Mouse (Mus musculus) c-Kit-positive CD71-negative TER-119-negative erythroid progenitor cells, embryonic 14.5 days (primary cell): ENCODE data around the gene Mbtps2.
A peak's percentile ranks its signal among the peaks of the same experiment; 100 is the strongest.

Source experiments
- DNase-seq: peaks from one replicate; pipeline ENCODE4 v3.0.0-alpha.2; 2013; ENCODE audit warnings: low read depth

Gene Mbtps2

GRCm38 (mm10) chrX:157501871-157502270, 96.6 kb downstream of the Mbtps2 start:
- DNase-seq, result no peak

DNA sequence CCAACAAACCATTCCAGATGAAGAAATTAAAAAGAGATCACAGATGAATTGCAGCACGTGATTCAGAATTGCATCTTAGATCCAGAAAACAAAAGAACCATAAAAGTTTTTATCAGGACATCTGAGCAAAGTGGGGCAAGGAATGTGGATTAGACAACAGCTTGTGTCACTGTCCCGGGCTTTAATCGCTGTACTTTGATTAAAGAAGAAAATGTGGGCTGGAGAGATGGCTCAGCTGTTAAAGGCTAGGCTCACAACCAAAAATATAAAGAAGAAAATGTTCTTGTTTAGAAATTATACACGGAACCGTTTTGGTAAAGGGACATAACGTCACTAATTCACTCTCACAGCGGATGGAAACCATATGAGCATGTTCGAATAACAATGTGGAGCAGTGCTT, 98.5 kb downstream of the Mbtps2 start:
- no peak for DNase-seq

DNA sequence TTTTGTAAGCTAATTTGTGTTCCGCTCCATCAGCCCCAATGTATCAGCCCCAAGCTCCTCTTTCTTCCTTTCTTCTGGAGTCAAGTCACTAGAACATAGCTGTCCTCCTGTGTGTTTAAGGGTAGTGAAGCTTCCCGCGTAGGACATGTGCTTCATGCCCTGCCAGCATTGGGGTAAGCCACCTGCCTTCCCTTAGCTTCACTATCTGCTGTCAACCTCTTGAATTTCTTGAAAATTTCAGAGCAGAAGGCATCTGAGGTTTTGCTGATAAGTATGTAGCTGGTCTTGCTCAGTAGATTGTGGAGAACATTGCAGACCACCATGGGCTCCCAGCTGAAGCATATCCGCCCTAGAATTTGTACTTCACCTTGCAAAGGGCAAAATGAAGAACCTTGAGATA, 105.4 kb downstream of the Mbtps2 start:
- no peak for DNase-seq

DNA sequence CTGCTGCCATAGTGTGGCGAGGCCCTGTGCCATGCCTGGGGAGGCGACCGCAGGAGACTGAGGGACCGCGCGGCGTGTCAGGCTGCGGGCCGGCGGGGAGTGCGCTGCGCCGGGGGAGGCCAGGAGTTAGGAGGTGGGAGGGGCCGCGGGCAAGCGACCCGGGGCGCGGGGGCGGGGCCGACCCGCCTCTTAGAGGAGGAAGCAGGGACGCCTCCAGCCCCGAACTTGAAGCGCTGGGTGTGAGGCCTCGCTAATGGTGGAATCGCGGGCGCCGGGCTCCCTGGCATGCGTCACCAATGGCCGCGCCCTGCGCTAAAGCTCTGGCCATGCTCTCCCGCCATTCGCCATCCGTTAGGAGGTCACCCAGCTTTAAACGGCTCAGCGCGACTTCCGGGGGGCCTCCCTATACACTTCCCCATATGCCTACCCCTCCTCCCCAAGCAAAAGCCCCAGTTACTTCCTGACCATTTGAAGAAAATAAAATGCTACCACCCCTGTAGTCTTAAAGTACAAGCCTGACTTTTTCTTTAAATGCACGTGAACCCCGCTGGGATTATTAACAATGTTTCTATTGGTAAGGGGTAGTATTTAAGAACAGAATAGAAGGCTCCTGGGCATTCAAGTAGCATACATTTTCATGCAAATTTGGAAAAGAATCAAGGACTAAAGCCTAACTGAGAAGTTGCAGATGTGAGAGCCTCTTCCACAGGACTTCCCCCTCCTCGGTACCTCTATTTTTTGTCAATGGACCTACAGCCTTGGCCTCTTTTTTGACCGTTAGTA, 106.4 kb downstream of the Mbtps2 start, which contains the start of gene Sms:
Sms (minus strand) TSS at position 344 of the 783 bp plus-strand sequence.
- peak; percentile 40 for DNase-seq

DNA sequence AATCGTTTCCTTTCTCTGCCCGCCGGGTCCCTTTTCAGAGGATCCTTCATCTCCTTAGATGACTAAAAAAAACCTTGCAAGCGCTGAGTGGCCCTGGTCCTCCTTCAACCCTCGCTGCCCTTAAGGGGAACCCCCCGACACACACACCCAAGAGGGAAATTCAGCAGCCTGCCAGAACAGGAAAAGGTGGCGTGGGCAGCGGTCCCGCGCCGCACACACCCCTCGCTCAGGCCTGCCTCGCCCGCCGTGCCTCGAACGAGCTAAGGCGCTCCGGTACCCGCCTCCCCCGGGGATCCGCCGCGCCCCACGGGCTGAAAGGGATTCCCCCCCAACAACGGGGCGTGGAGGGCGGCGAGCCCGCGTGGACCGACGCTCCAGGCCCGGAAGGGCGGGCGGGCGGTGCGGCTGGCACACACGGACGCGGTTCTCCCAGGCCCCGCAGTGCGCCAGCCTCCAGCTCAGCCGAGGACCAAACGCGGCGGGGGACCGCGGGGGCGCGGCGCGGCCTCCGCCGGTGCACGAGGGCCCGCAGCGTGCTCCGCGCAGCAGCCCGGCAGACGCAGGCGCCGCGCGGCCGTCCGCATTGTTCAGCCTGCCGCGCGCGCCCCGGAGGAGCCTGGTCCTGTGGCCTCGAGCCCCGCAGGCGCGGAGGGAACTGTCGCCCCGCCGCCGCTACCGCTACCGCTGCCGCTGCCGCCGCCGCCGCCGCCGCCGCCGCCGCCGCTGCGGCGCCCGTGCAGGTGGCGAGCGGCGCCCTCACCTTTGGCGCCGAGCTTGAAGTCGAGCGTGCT, 107.2 kb downstream of the Mbtps2 start:
- no peak for DNase-seq

DNA sequence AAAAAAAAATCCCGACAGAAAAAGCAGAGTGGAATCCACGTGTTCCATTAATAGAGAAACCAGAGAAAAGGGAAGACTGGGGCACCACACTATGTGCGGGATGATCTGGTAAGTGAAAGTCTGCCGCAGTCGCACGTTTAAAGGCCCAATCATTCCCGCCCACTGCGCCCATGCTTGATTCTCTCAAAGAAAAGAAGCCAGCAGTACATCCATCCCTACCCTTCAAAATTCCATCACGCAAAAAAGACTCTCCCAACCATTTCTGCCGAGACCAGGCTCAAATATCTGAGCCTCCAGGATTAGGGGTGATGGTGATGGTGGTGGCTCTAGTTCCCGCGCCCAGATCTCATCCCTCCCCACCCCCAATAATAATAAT, 107.8 kb downstream of the Mbtps2 start:
- DNase-seq, result no peak

DNA sequence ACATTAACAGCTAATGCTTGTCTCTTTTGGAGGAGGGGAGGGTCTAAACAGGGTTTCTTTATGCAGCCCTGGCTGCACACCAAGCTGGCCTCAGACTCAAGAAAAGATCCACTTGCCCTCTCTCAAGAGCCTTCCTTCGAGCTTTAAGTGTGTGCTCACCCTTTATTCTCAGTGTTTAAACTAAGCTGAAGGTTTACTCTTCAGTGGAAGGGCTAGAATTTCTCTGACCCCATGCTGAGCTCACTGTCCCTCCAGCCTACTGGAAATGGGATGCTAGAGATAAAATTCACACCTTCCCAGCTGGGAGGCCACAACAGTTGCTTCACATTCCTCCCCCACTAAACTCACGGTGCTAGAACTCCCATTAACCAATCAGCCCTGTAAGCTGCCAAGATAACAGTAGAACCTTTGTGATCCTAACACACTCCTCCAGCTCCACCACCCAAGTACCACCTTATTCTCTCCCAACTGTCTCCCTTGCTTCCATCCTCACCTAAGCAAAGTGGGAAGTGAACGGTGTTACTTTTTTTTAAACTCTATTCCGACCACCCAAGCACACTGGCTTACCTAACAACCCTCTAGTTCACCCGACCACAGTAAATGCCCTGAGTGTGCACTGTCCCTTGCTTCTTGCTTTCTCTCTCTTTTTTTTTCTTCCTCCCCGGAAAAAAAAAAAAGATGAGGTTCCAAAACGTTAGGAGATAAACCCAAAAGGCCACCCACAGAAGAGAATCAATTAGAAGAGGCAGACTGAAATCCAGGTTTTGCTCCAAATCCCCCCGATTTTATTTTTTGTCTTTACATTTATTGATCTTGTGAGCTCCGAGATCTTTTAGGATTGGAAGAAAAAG, 108.4 kb downstream of the Mbtps2 start:
- DNase-seq, result no peak

- no peak for DNase-seq
These were observed 109.7 kb downstream of the Mbtps2 start for GRCm38 (mm10) chrX:157488831-157489230.

DNA sequence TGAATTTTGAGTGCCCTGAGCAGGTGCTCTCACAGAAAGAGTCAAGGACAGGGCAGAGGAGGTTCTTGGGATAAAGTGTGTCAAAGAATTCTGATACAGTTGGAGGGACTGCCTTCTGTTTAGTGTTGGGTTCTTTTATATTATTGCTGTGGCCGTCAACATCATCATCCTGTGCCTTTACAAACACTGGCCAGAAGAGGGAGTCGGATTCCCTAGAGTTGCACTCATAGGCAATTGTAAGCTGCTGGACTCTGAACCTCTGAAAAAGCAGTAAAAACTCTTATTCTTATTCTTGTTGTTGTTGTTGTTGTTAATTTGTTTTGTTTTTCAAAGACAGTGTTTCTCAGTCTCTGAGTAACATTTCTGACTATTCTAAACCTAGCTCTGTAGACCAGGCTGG, 111.8 kb downstream of the Mbtps2 start:
- no peak for DNase-seq
